Mouse (Mus musculus): ENCODE measurements at regions not wholly inside any gene's neighbourhood (a gene's known extent, or its start where the extent isn't known, plus 50 kb on each side); places are given as distances from the start of the nearest gene placed in this dataset.
"Not testable (repeated sequence)": the region's sequence is repeated elsewhere in the genome, so short reads cannot be mapped to it uniquely, and the experiment has no call there.

GRCm38 (mm10) chr3:31508471-31508870 lies 198.3 kb upstream of the Slc7a14 start:
- DNase-seq (ENCODE audit: low spot score in 2 of 2), result no peak

GRCm38 (mm10) chr3:31499201-31499968 lies 189.2 kb upstream of the Slc7a14 start:
- no peak for DNase-seq (ENCODE audit: low spot score in 2 of 2)

- DNase-seq (ENCODE audit: low spot score in 2 of 2), result no peak
These were observed 185.1 kb upstream of the Slc7a14 start for GRCm38 (mm10) chr3:31495287-31495686.

GRCm38 (mm10) chr3:31494706-31495105 lies 184.5 kb upstream of the Slc7a14 start:
- DNase-seq (ENCODE audit: low spot score in 2 of 2), result no peak

- not testable (repeated sequence) for DNase-seq (ENCODE audit: low spot score in 2 of 2)
These were observed 181.6 kb upstream of the Slc7a14 start for GRCm38 (mm10) chr3:31491736-31492135.

- no peak for DNase-seq (ENCODE audit: low spot score in 2 of 2)
These were observed 177.4 kb upstream of the Slc7a14 start for GRCm38 (mm10) chr3:31487596-31487995.

- no peak for DNase-seq (ENCODE audit: low spot score in 2 of 2)
These were observed 171.8 kb upstream of the Slc7a14 start for GRCm38 (mm10) chr3:31481964-31482363.

GRCm38 (mm10) chr3:31467882-31468281 lies 157.7 kb upstream of the Slc7a14 start:
- DNase-seq (ENCODE audit: low spot score in 2 of 2), result no peak

GRCm38 (mm10) chr3:31464260-31464659 lies 154.1 kb upstream of the Slc7a14 start:
- DNase-seq (ENCODE audit: low spot score in 2 of 2), result no peak

- DNase-seq (ENCODE audit: low spot score in 2 of 2), result peak; percentile 18 to 40
These were observed 149.3 kb upstream of the Slc7a14 start for GRCm38 (mm10) chr3:31459456-31459855.

- DNase-seq (ENCODE audit: low spot score in 2 of 2), result no peak
These were observed 147.8 kb upstream of the Slc7a14 start for GRCm38 (mm10) chr3:31457938-31458337.

GRCm38 (mm10) chr3:31455031-31455430 lies 144.9 kb upstream of the Slc7a14 start:
- no peak for DNase-seq (ENCODE audit: low spot score in 2 of 2)

GRCm38 (mm10) chr3:31444861-31445260 lies 134.7 kb upstream of the Slc7a14 start:
- no peak for DNase-seq (ENCODE audit: low spot score in 2 of 2)

- no peak for DNase-seq (ENCODE audit: low spot score in 2 of 2)
These were observed 134.1 kb upstream of the Slc7a14 start for GRCm38 (mm10) chr3:31444311-31444710.

- DNase-seq (ENCODE audit: low spot score in 2 of 2), result no peak
These were observed 133.7 kb upstream of the Slc7a14 start for GRCm38 (mm10) chr3:31443894-31444293.

GRCm38 (mm10) chr3:31440282-31440681 lies 130.1 kb upstream of the Slc7a14 start:
- DNase-seq (ENCODE audit: low spot score in 2 of 2), result no peak

- peak; percentile 24 to 43 for DNase-seq (ENCODE audit: low spot score in 2 of 2)
These were observed 127.8 kb upstream of the Slc7a14 start for GRCm38 (mm10) chr3:31437970-31438369.

- peak in 1 of 2 experiments; percentile 2 for DNase-seq (ENCODE audit: low spot score in 2 of 2)
These were observed 125.2 kb upstream of the Slc7a14 start for GRCm38 (mm10) chr3:31435204-31435963.

- DNase-seq (ENCODE audit: low spot score in 2 of 2), result no peak
These were observed 123.0 kb upstream of the Slc7a14 start for GRCm38 (mm10) chr3:31433201-31433600.

GRCm38 (mm10) chr3:31423517-31423916 lies 113.3 kb upstream of the Slc7a14 start:
- DNase-seq (ENCODE audit: low spot score in 2 of 2), result no peak

GRCm38 (mm10) chr3:31408802-31409201 lies 98.6 kb upstream of the Slc7a14 start:
- no peak for DNase-seq (ENCODE audit: low spot score in 2 of 2)

- no peak for DNase-seq (ENCODE audit: low spot score in 2 of 2)
These were observed 95.7 kb upstream of the Slc7a14 start for GRCm38 (mm10) chr3:31405880-31406279.

Data from adrenal gland, adult 18-20 months (tissue).